Mouse (Mus musculus) midbrain, embryonic 14.5 days (tissue): ENCODE results near the gene Trim29. TPM values are rescaled to one million over a fixed set of nuclear protein-coding genes. Genes with fewer than 3 reads are reported as not detected.

Source experiments
- ATAC-seq: fragments of 200-750 bp; cut with Nextera tagmentation; 2 replicates; pipeline ENCODE4 v1.8.0; 2017; ENCODE audit warnings: moderate number of reproducible peaks, moderate library complexity; ENCODE audit not compliant: low FRiP score, low TSS enrichment
- DNase-seq: peaks from one replicate; pipeline ENCODE4 v3.0.0-alpha.2; 2015
- H3K27ac ChIP-seq: fragments of 300-500 bp; sonication (generic); replicated peaks from 2 replicates; pipeline ENCODE4 v1.5.1; 2014; ENCODE audit warnings: mild to moderate bottlenecking, low read depth, low read length, moderate library complexity
- H3K27me3 ChIP-seq: fragments of 300-500 bp; sonication (generic); 2 replicates; pipeline ENCODE4 v1.6.1; 2014; ENCODE audit warnings: low read length, control low read depth, mixed read lengths; ENCODE audit not compliant: control insufficient read depth, insufficient read depth
- H3K36me3 ChIP-seq: fragments of 300-500 bp; sonication (generic); 2 replicates; pipeline ENCODE4 v1.6.1; 2014; ENCODE audit warnings: low read length, control low read depth; ENCODE audit not compliant: control insufficient read depth, insufficient read depth
- H3K4me1 ChIP-seq: fragments of 300-500 bp; sonication (generic); 2 replicates; pipeline ENCODE4 v1.6.1; 2014; ENCODE audit warnings: mild to moderate bottlenecking, antibody characterized with exemption, low read length, control low read depth; ENCODE audit not compliant: control insufficient read depth, insufficient read depth
- H3K4me2 ChIP-seq: fragments of 300-500 bp; sonication (generic); 2 replicates; pipeline ENCODE4 v1.6.1; 2014; ENCODE audit warnings: mild to moderate bottlenecking, low read length, moderate library complexity
- H3K4me3 ChIP-seq: fragments of 300-500 bp; sonication (generic); replicated peaks from 2 replicates; pipeline ENCODE4 v1.5.1; 2014; ENCODE audit warnings: low read depth, low read length
- H3K9ac ChIP-seq: fragments of 300-500 bp; sonication (generic); replicated peaks from 2 replicates; pipeline ENCODE4 v1.6.1; 2014; ENCODE audit warnings: mild to moderate bottlenecking, low read length, moderate library complexity
- H3K9me3 ChIP-seq: fragments of 300-500 bp; sonication (generic); 2 replicates; pipeline ENCODE4 v1.6.1; 2016; ENCODE audit warnings: low read length, control low read depth, mixed read lengths; ENCODE audit not compliant: control insufficient read depth
- WGBS: fragments of 180-500 bp; shearing (Covaris S2); extraction: QIAGEN DNeasy Blood & Tissue Kit; methylation state at CpG from one replicate; pipeline ENCODE4 v1.1.7; 2014; 5-methylcytosine and 5-hydroxymethylcytosine counted together
- polyA plus RNA-seq: library from polyadenylated mRNA; unstranded; fragments of >200 nt; fragmentation: Nextera tagmentation; extraction: Ambion mirVana; gene quantifications from 2 replicates; pipeline ENCODE4 v1.2.1, GENCODE M21; 2014

Trim29 gene
- polyA plus RNA-seq, 1 experiment from 2014 or later = not detected

DNA sequence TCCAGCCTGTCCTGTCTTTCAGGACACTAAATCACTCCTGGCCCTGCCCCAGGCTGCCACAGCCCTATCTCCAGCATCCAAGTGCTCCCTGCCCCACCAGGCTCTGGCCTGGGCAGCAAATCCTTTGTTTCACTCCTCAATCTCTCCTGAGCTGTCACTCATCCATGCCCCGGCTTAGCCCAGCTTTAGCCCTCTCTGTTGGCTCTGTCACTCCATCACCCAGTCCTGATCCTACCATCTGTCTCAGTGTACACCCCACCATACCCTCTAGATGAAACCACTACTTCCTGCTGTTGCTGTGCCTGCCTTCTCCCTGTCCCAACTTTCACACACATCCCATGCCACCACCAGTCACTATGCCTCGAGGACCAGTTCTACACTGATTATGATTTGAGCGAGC, 73.8 kb downstream of the Trim29 start:
- Histone ChIP-seq H3K9ac (no peak overlapping the region), H3K4me2 (no peak overlapping the region), H3K27me3 (no peaks in the 10 kb centered on the region), H3K4me1 (peaks cover 6% of the 10 kb centered on the region; the same call in 1 of the 2 replicates), H3K9me3 (no peaks in the 10 kb centered on the region), H3K27ac (no peak overlapping the region), H3K4me3 (no peak overlapping the region), H3K36me3 (no peaks in the 10 kb centered on the region)
- WGBS = 60% methylated on average over 3 of the region's 3 CpGs
- no peak for ATAC-seq
- no peak for DNase-seq

Other genes with a start within 250 kb of the Trim29 start
- gene Arhgef12, start 203.6 kb upstream of the Trim29 start, polyA plus RNA-seq = 34.8 and 38.6 TPM in 2 replicates
- gene Tmem136, start 194.3 kb upstream of the Trim29 start, polyA plus RNA-seq = 9.8 and 11.6 TPM in 2 replicates
- gene Pou2f3, start 100.5 kb upstream of the Trim29 start, polyA plus RNA-seq = 0.08 TPM in 1 of 2 replicates, not detected in the other
- gene Oaf, start 70.9 kb upstream of the Trim29 start, polyA plus RNA-seq = 2.3 and 7.9 TPM in 2 replicates